Comparison of ENCODE assay signal across 8 mouse cellular contexts in genomic region chr1:133045861-133046440, GRCm38 (mm10). TPM values are rescaled to one million over a fixed set of nuclear protein-coding genes. Genes with fewer than 3 reads are reported as not detected.
DNase-seq lines count a peak whose midpoint lies in the region; ATAC-seq and TF ChIP-seq lines count a peak whose summit lies in the region.

No protein-coding gene starts in this region.

- no peaks in the 10 kb centered on the region for H3K27me3 ChIP-seq in heart, embryonic 13.5 days (replicated peaks)
- no peaks in the 10 kb centered on the region for H3K27me3 ChIP-seq in kidney, embryonic 16.5 days (ENCODE audit: insufficient read depth, low read length)
- H3K27me3 ChIP-seq in liver, embryonic 13.5 days = peaks cover 51% of the 10 kb centered on the region
- no peaks in the 10 kb centered on the region for H3K27me3 ChIP-seq in splenic B cell, adult 2 months (ENCODE audit: control insufficient read depth, insufficient read depth, low read length, poor library complexity, severe bottlenecking)

- no peaks in the 10 kb centered on the region for H3K4me1 ChIP-seq in bone marrow macrophage, adult 2 months (ENCODE audit: control insufficient read depth, insufficient read depth, low read length)
- H3K4me1 ChIP-seq in heart, embryonic 13.5 days = peaks cover 51% of the 10 kb centered on the region
- peaks cover 26% of the 10 kb centered on the region for H3K4me1 ChIP-seq in kidney, embryonic 16.5 days (ENCODE audit: insufficient read depth, low read length)
- H3K4me1 ChIP-seq in liver, embryonic 13.5 days (replicated peaks) = peaks cover 28% of the 10 kb centered on the region

- no peak for TF ChIP-seq CTCF in bone marrow macrophage, adult 2 months (IDR thresholded peaks at IDR 0.05; ENCODE audit: low read depth, low read length)

- H3K27ac ChIP-seq in bone marrow macrophage, adult 2 months (ENCODE audit: insufficient read depth, low read depth, low read length) = no peak overlapping the region
- peak overlapping the region; percentile 87 for H3K27ac ChIP-seq in heart, embryonic 13.5 days (replicated peaks)
- peak overlapping the region; percentile 80 for H3K27ac ChIP-seq in kidney, embryonic 16.5 days (ENCODE audit: low read length)
- H3K27ac ChIP-seq in liver, embryonic 13.5 days = no peak overlapping the region; the same call in 1 of the 2 replicates

- peak; percentile 82 for ATAC-seq in erythroid progenitor cell, adult 5-6 weeks (replicated peaks; ENCODE audit: low FRiP score, poor library complexity, severe bottlenecking)
- ATAC-seq in heart, embryonic 13.5 days (ENCODE audit: extremely low read depth, insufficient number of reproducible peaks, low FRiP score, low TSS enrichment) = peak; percentile 70; the same call in 1 of the 2 replicates
- peak; percentile 91 for ATAC-seq in kidney, embryonic 16.5 days (ENCODE audit: low FRiP score, low TSS enrichment)
- peak; percentile 71 for ATAC-seq in liver, embryonic 13.5 days (ENCODE audit: low read depth)

- H3K9ac ChIP-seq in heart, embryonic 13.5 days = peak overlapping the region; percentile 86
- H3K9ac ChIP-seq in kidney, embryonic 16.5 days (replicated peaks; ENCODE audit: low read length) = peak overlapping the region; percentile 92
- peak overlapping the region; percentile 79 for H3K9ac ChIP-seq in liver, embryonic 13.5 days

- peak; percentile 77 for DNase-seq in CD4-positive helper T cell, adult 2 months (ENCODE audit: low read depth, low spot score)
- peak; percentile 42 for DNase-seq in liver, embryonic 13.5 days
- DNase-seq in natural killer cell, adult 2 months (ENCODE audit: low spot score in 2 of 2) = peak; percentile 31 to 64
- DNase-seq in splenic B cell, adult 2 months (ENCODE audit: low read depth, low spot score) = peak; percentile 77

- H3K9me3 ChIP-seq in heart, embryonic 13.5 days = no peaks in the 10 kb centered on the region
- no peaks in the 10 kb centered on the region for H3K9me3 ChIP-seq in kidney, embryonic 16.5 days (ENCODE audit: low read length)
- H3K9me3 ChIP-seq in liver, embryonic 13.5 days (replicated peaks) = no peaks in the 10 kb centered on the region

- H3K4me3 ChIP-seq in bone marrow macrophage, adult 2 months (ENCODE audit: insufficient read depth, low read length) = peak overlapping the region; percentile 78
- peak overlapping the region; percentile 73 for H3K4me3 ChIP-seq in heart, embryonic 13.5 days
- peak overlapping the region; percentile 84 for H3K4me3 ChIP-seq in kidney, embryonic 16.5 days (ENCODE audit: low read length)
- H3K4me3 ChIP-seq in liver, embryonic 13.5 days (replicated peaks) = peak overlapping the region; percentile 69

- TF ChIP-seq POLR2A in bone marrow macrophage, adult 2 months (IDR thresholded peaks at IDR 0.05; ENCODE audit: borderline replicate concordance, low read depth, low read length) = no peak

- no peaks in the 10 kb centered on the region for H3K36me3 ChIP-seq in heart, embryonic 13.5 days
- H3K36me3 ChIP-seq in kidney, embryonic 16.5 days (ENCODE audit: insufficient read depth, low read length) = no peaks in the 10 kb centered on the region
- no peaks in the 10 kb centered on the region for H3K36me3 ChIP-seq in liver, embryonic 13.5 days
- H3K36me3 ChIP-seq in splenic B cell, adult 2 months (ENCODE audit: control insufficient read depth, insufficient read depth, low read length, poor library complexity, severe bottlenecking) = no peaks in the 10 kb centered on the region

- under 1% methylated on average over 58 of the region's 71 CpGs for WGBS in heart, embryonic 13.5 days
- under 1% methylated on average over 52 of the region's 71 CpGs for WGBS in kidney, embryonic 16.5 days
- WGBS in liver, embryonic 13.5 days (ENCODE audit: insufficient replicate concordance) = under 1% methylated on average over 58 of the region's 71 CpGs

- H3K4me2 ChIP-seq in heart, embryonic 13.5 days = peak overlapping the region; percentile 74
- peak overlapping the region; percentile 98 for H3K4me2 ChIP-seq in kidney, embryonic 16.5 days (replicated peaks; ENCODE audit: low read depth, low read length)
- H3K4me2 ChIP-seq in liver, embryonic 13.5 days = peak overlapping the region; percentile 96

RNA-seq across cellular contexts. Expression of gene Pik3c2b, which starts 0.5 kb away (rescaled TPM):
- polyA plus RNA-seq in bone marrow macrophage, adult 2 months (2012; ENCODE audit: insufficient read depth, insufficient read length, missing spikeins) = 0.07 TPM in 1 of 2 replicates, not detected in the other
- 2.9 and 3.2 TPM in 2 replicates for total RNA-seq in erythroid progenitor cell, adult 5-6 weeks (2015; ENCODE audit: low replicate concordance)
- total RNA-seq in erythroid progenitor cell, adult 5-6 weeks (2017; ENCODE audit: low replicate concordance) = 0.23 and 0.90 TPM in 2 replicates
- polyA plus RNA-seq in heart, embryonic 13.5 days (2015; fragmentation: Nextera tagmentation; extraction: Ambion mirVana) = 8.5 and 9.5 TPM in 2 replicates
- 5.1 and 5.8 TPM in 2 replicates for polyA plus RNA-seq in kidney, embryonic 16.5 days (2015; fragmentation: Nextera tagmentation; extraction: Ambion mirVana)
- 0.82 and 1.2 TPM in 2 replicates for polyA plus RNA-seq in liver, embryonic 13.5 days (2015; fragmentation: Nextera tagmentation; extraction: Ambion mirVana)

RNA-seq across cellular contexts. Expression of gene Mdm4, which starts 15.6 kb away (rescaled TPM):
- polyA plus RNA-seq in bone marrow macrophage, adult 2 months (2012; ENCODE audit: insufficient read depth, insufficient read length, missing spikeins) = 81.8 and 101 TPM in 2 replicates
- total RNA-seq in erythroid progenitor cell, adult 5-6 weeks (2015; ENCODE audit: low replicate concordance) = 92.3 and 118 TPM in 2 replicates
- total RNA-seq in erythroid progenitor cell, adult 5-6 weeks (2017; ENCODE audit: low replicate concordance) = 148 and 163 TPM in 2 replicates
- 19.2 and 23.4 TPM in 2 replicates for polyA plus RNA-seq in heart, embryonic 13.5 days (2015; fragmentation: Nextera tagmentation; extraction: Ambion mirVana)
- 27.2 and 29.0 TPM in 2 replicates for polyA plus RNA-seq in kidney, embryonic 16.5 days (2015; fragmentation: Nextera tagmentation; extraction: Ambion mirVana)
- polyA plus RNA-seq in liver, embryonic 13.5 days (2015; fragmentation: Nextera tagmentation; extraction: Ambion mirVana) = 16.6 and 16.8 TPM in 2 replicates

Comparison
In these comparisons a context has a peak if more than half of its experiments do, and no peak if none do; other contexts are left out.
1. H3K27ac ChIP-seq: peak in heart, embryonic 13.5 days (single experiment) and kidney, embryonic 16.5 days (single experiment); none in bone marrow macrophage, adult 2 months (single experiment) and liver, embryonic 13.5 days (single experiment).
2. Peak in every context shown above with its lines, with median percentiles within 50 percentile points of each other: DNase-seq, H3K4me3 ChIP-seq, ATAC-seq, H3K4me2 ChIP-seq and H3K9ac ChIP-seq.